In the genomic region with DNA sequence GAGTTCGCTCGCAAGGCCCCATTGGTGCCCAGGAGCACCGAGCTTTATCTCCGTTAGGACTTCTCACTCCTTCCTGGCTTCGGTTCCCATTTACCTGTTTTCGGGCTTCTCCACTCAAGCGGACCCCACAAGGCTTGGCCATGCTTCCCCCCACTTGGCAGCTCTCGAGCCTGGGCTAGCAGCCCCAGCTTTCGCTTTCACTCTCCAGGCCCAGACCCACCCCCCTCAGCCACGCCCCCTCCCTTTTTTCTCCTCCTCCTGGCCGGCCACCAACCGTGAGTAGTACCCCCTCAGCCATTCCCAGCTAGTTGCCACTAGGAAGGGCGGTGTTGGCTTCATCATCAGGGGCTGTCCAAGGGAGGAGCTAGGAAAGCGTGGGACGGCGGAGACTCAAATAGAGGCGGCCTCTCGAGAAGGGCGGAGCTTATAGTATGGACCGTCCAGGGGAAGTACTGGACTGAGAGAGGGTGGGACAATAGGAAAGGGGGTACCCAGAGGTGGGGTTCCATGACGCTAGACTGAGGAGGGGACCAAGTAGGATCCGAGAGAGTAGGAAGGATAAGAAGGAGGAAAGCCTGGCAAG, we compare ENCODE assay signal across 8 mouse cellular contexts. TPM values are rescaled to one million over a fixed set of nuclear protein-coding genes. Genes with fewer than 3 reads are reported as not detected.
DNase-seq lines count a peak whose midpoint lies in the region; ATAC-seq and TF ChIP-seq lines count a peak whose summit lies in the region.

A gene (minus strand): TSS at position 366 of the 583 bp plus-strand sequence.

- H3K4me1 ChIP-seq in cortical plate, adult 2 months (ENCODE audit: control insufficient read depth, insufficient read depth, low read length): no peaks in the 10 kb centered on the region; the same call in 1 of the 2 replicates
- H3K4me1 ChIP-seq in megakaryocyte, embryonic 14.5 days: peaks cover 68% of the 10 kb centered on the region

- no peak for TF ChIP-seq CTCF in cortical plate, adult 2 months (IDR thresholded peaks at IDR 0.05; ENCODE audit: extremely low read depth, insufficient read depth, low read length)

- peak; percentile 89 to 94 for DNase-seq in gastrocnemius, adult 8-10 months (ENCODE audit: low spot score in 2 of 2)
- peak; percentile 74 for DNase-seq in hindlimb bud, embryonic 11.5 days (ENCODE audit: extremely low spot score, low read depth, low spot score)
- peak in 1 of 2 experiments; percentile 95 for DNase-seq in left cerebral cortex, adult 8-10 months (ENCODE audit: low spot score in 2 of 2)
- peak; percentile 87 for DNase-seq in right cerebral cortex, postnatal 14 days
- peak; percentile 93 to 94 for DNase-seq in urinary bladder, postnatal 4 days (ENCODE audit: low spot score in 2 of 2)

- H3K27ac ChIP-seq in cortical plate, adult 2 months (ENCODE audit: insufficient read depth, low read length): peak within 1 kb of the TSS; percentile 79

- H3K4me3 ChIP-seq in cortical plate, adult 2 months (ENCODE audit: insufficient read depth, low read length): peak within 1 kb of the TSS; percentile 72
- H3K4me3 ChIP-seq in megakaryocyte, embryonic 14.5 days (replicated peaks): peak within 1 kb of the TSS; percentile 96

- ATAC-seq in activated CD4-positive, CD25-positive, alpha-beta regulatory T cell, adult 4 months: peak; percentile 55

- peaks cover 50% of the 10 kb centered on the region for H3K36me3 ChIP-seq in megakaryocyte, embryonic 14.5 days (replicated peaks; ENCODE audit: low read length)

- TF ChIP-seq POLR2A in cortical plate, adult 2 months (IDR thresholded peaks at IDR 0.05; ENCODE audit: extremely low read depth, insufficient read depth, low read length): peak; percentile 80

- no peaks in the 10 kb centered on the region for H3K27me3 ChIP-seq in megakaryocyte, embryonic 14.5 days (replicated peaks)

- no peaks in the 10 kb centered on the region for H3K9me3 ChIP-seq in megakaryocyte, embryonic 14.5 days

RNA-seq across cellular contexts. Expression of the gene that starts here (rescaled TPM):
- 100 to 1,000 TPM; 980 to 996 TPM for polyA plus RNA-seq in activated CD4-positive, CD25-positive, alpha-beta regulatory T cell, adult 4 months (2017; shearing (Covaris generic))
- 37.3 and 44.5 TPM in 2 replicates for polyA plus RNA-seq in cortical plate, adult 2 months (2012; rRNA removed)
- 10 to 100 TPM; 50.9 to 72.8 (median 62.7) TPM for total RNA-seq in gastrocnemius, adult 8-10 months (2022)
- total RNA-seq in left cerebral cortex, adult 8-10 months (2022): 10 to 100 TPM; 50.2 to 74.0 (median 51.3) TPM
- polyA plus RNA-seq in megakaryocyte, embryonic 14.5 days (2012; ENCODE audit: insufficient read depth, low replicate concordance): 23.2 and 78.2 TPM in 2 replicates

Comparison
In these comparisons a context has a peak if more than half of its experiments do, and no peak if none do; other contexts are left out.
1. RNA of the gene that starts here (polyA plus RNA-seq): 980 to 996 TPM in activated CD4-positive, CD25-positive, alpha-beta regulatory T cell, adult 4 months; 23.2 to 78.2 TPM in megakaryocyte, embryonic 14.5 days and 37.3 to 44.5 TPM in cortical plate, adult 2 months; every median in the first group is over 10 times any median in the second.